Mouse (Mus musculus) limb, embryonic 13.5 days (tissue): ENCODE results near the gene Bax. TPM values are rescaled to one million over a fixed set of nuclear protein-coding genes. Genes with fewer than 3 reads are reported as not detected.

ENCODE experiments used
- ATAC-seq: fragments of 200-750 bp; cut with Nextera tagmentation; 2 replicates; pipeline ENCODE4 v1.8.0; 2017; ENCODE audit warnings: low read depth, moderate number of reproducible peaks, moderate TSS enrichment; ENCODE audit not compliant: low FRiP score
- H3K27ac ChIP-seq: fragments of 300-500 bp; sonication (generic); 2 replicates; pipeline ENCODE4 v1.5.1; 2015; ENCODE audit warnings: inconsistent platforms, mild to moderate bottlenecking, moderate library complexity
- H3K27me3 ChIP-seq: fragments of 300-500 bp; sonication (generic); 2 replicates; pipeline ENCODE4 v1.6.1; 2015; ENCODE audit warnings: mild to moderate bottlenecking, inconsistent platforms
- H3K36me3 ChIP-seq: fragments of 300-500 bp; sonication (generic); 2 replicates; pipeline ENCODE4 v1.6.1; 2015; ENCODE audit warnings: inconsistent platforms, mild to moderate bottlenecking, moderate library complexity
- H3K4me1 ChIP-seq: fragments of 300-500 bp; sonication (generic); 2 replicates; pipeline ENCODE4 v1.6.1; 2015; ENCODE audit warnings: inconsistent platforms
- H3K4me2 ChIP-seq: fragments of 300-500 bp; sonication (generic); replicated peaks from 2 replicates; pipeline ENCODE4 v1.6.1; 2015; ENCODE audit warnings: inconsistent platforms, mild to moderate bottlenecking, moderate library complexity
- H3K4me3 ChIP-seq: fragments of 300-500 bp; sonication (generic); 2 replicates; pipeline ENCODE4 v1.5.1; 2015; ENCODE audit warnings: moderate library complexity, mild to moderate bottlenecking, inconsistent platforms
- H3K9ac ChIP-seq: fragments of 300-500 bp; sonication (generic); 2 replicates; pipeline ENCODE4 v1.6.1; 2015; ENCODE audit warnings: mild to moderate bottlenecking, inconsistent platforms
- H3K9me3 ChIP-seq: fragments of 300-500 bp; sonication (generic); 2 replicates; pipeline ENCODE4 v1.6.1; 2016; ENCODE audit warnings: inconsistent platforms
- WGBS: fragments of 180-500 bp; shearing (Covaris S2); methylation state at CpG from one replicate; pipeline ENCODE4 v1.1.7; 2015; 5-methylcytosine and 5-hydroxymethylcytosine counted together
- microRNA-seq: library from miRNA; unstranded; fragments of <30 nt; microRNA quantifications from one replicate; pipeline ENCODE4, GENCODE M21; 2016
- polyA plus RNA-seq: library from polyadenylated mRNA; unstranded; fragments of >200 nt; fragmentation: Nextera tagmentation; extraction: Ambion mirVana; gene quantifications from 2 replicates; pipeline ENCODE4 v1.2.1, GENCODE M21; 2015

The Bax gene
- polyA plus RNA-seq, 1 experiment from 2014 or later: 170 TPM

GRCm38 (mm10) chr7:45420615-45420919 lies 46.1 kb downstream of the Bax start, which contains the start of gene Lhb:
Gene Lhb (plus strand): TSS chr7:45420820.
- Histone ChIP-seq H3K4me3 (peak within 1 kb of the TSS; percentile 11; the same call in 1 of the 2 replicates), H3K4me2 (peak within 1 kb of the TSS; percentile 52), H3K27me3 (peaks cover 61% of the 10 kb centered on the region), H3K9ac (peak within 1 kb of the TSS; percentile 31; the same call in 1 of the 2 replicates), H3K4me1 (peaks cover 29% of the 10 kb centered on the region), H3K27ac (0 out of 2 replicates have a peak within 1 kb of the TSS, but pooled peaks have one; percentile 10), H3K9me3 (no peaks in the 10 kb centered on the region), H3K36me3 (peaks cover 52% of the 10 kb centered on the region)
- no peak for ATAC-seq
- WGBS: 48% methylated on average over 6 of the region's 6 CpGs

GRCm38 (mm10) chr7:45419859-45420614 lies 46.7 kb downstream of the Bax start:
- H3K27me3 ChIP-seq: peaks cover 66% of the 10 kb centered on the region
- H3K36me3 ChIP-seq: peaks cover 46% of the 10 kb centered on the region
- no peaks in the 10 kb centered on the region for H3K9me3 ChIP-seq
- H3K9ac ChIP-seq: peak overlapping the region; percentile 31; the same call in 1 of the 2 replicates
- peak overlapping the region; percentile 11; the same call in 1 of the 2 replicates for H3K4me3 ChIP-seq
- peak overlapping the region; percentile 52 for H3K4me2 ChIP-seq
- no peak for ATAC-seq
- H3K27ac ChIP-seq: 0 out of 2 replicates have a peak overlapping the region, but pooled peaks have one; percentile 10
- H3K4me1 ChIP-seq: peaks cover 34% of the 10 kb centered on the region
- 7% methylated on average over 27 of the region's 27 CpGs for WGBS

DNA sequence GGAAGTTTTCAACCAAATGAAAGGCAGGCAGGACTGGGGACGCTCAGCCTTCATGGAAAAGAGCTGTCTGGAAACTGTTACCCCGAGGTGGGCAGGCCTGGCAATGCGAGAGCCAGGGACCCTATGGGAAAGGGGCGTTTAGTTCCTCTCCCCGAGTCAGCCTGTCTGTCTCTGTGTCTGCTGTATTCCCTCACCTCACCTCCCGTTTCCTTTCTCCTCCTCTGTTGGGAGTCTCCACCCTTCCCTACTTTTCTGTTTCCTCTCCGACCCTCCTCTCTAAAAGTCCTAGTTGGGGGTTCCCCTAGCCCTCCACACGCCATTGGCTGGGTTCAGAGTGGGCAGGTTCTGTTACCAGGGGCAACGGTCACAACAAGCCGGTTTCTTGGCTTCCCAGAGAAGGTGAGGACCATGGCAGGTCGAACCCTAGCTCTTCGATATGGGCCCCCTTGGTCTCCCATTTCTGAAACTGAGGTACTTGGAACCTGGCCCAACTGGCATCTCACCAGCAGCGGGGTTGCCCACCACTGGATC lies 48.7 kb downstream of the Bax start:
- 7% methylated on average over 13 of the region's 13 CpGs for WGBS

GRCm38 (mm10) chr7:45415636-45416035 lies 51.1 kb downstream of the Bax start:
- peaks cover 47% of the 10 kb centered on the region for H3K4me1 ChIP-seq
- no peaks in the 10 kb centered on the region for H3K9me3 ChIP-seq
- WGBS: 12% methylated on average over 37 of the region's 37 CpGs
- no peak overlapping the region for H3K27ac ChIP-seq
- no peak for ATAC-seq
- H3K27me3 ChIP-seq: peaks cover 99% of the 10 kb centered on the region
- peak overlapping the region; percentile 43 for H3K4me2 ChIP-seq
- peak overlapping the region; percentile 39; the same call in 1 of the 2 replicates for H3K9ac ChIP-seq
- H3K36me3 ChIP-seq: peaks cover 2% of the 10 kb centered on the region; the same call in 1 of the 2 replicates
- peak overlapping the region; percentile 19 for H3K4me3 ChIP-seq

More for the DNA sequence above, 48.7 kb downstream of the Bax start:
- no peak overlapping the region for H3K4me3 ChIP-seq
- ATAC-seq: no peak
- peaks cover 48% of the 10 kb centered on the region for H3K4me1 ChIP-seq
- no peak overlapping the region for H3K27ac ChIP-seq
- peak overlapping the region; percentile 44 for H3K4me2 ChIP-seq
- 0 out of 2 replicates have a peak overlapping the region, but pooled peaks have one; percentile 25 for H3K9ac ChIP-seq
- peaks cover 26% of the 10 kb centered on the region for H3K36me3 ChIP-seq
- no peaks in the 10 kb centered on the region for H3K9me3 ChIP-seq
- peaks cover 86% of the 10 kb centered on the region for H3K27me3 ChIP-seq

DNA sequence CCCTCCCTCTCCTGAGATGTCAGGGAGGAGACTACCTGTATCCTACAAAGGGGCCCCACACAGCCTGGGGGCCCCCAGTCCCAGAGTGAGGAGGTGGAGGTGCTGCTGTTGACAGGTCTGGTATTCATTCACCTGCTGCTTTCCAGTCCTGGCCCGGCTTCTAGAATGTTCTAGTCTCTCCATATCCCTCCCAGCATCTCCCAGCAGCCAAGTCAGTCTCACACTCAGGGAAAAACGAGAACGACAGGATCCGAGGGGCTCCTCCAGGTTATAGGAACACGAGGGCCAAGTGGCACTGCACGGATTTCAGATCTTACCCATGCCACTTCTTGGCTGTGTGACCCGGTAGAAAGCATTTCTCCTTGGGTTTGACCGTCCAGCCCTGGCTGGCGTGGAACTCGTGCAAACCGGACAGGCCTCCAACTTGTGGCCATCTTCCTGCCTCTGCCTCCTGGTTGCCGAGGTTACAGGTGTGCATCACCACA lies 51.9 kb downstream of the Bax start:
- no peaks in the 10 kb centered on the region for H3K9me3 ChIP-seq
- 41% methylated on average over 12 of the region's 12 CpGs for WGBS
- H3K36me3 ChIP-seq: no peaks in the 10 kb centered on the region
- peaks cover 38% of the 10 kb centered on the region for H3K4me1 ChIP-seq
- H3K9ac ChIP-seq: no peak overlapping the region
- peak overlapping the region; percentile 58; the same call in 1 of the 2 replicates for H3K4me3 ChIP-seq
- H3K27me3 ChIP-seq: peaks cover 99% of the 10 kb centered on the region
- H3K27ac ChIP-seq: no peak overlapping the region
- H3K4me2 ChIP-seq: peak overlapping the region; percentile 82
- no peak for ATAC-seq

DNA sequence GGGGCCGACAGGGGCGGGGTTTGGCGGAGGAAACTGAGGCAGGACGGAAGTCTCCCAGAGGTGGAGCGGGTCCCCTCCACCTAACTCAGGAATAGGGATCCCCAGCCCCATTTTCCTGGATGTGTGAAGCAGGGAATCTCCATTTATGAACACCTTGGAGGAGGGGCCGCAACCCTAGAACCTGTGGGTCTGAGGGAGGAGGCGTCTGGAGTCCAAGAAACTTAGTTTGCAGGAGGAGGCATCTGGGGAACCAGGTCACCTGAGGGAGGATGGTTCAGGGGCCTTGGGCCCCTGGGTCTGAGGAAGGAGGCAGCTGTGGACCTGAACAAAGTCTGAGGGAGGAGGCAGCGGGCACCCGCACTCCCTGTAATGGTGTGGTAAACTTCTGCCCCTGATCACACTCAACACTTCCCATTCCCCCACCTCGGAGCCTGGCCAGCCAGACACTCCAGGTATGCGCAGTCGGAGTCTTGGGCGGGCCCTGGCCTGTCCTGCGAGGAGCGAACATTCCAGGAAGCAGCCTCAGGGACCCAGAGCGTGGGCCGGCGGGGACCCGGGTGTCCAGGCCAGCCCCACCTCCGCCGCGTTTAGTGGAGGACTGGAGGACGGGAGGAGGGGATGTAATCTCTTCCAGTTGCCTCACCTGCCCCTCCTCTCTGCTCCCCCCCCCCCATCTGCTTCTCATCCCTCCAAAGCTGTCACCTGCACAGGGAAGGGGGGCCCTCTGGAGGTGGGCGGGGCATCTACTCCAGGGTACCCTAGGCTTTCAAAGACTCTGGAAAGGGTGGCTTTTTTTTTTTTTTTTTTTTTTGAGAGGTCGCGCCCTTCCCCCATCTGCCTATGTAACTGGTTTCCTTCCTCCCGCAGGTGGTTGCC lies 52.6 kb downstream of the Bax start:
- Histone ChIP-seq H3K4me1 (peaks cover 36% of the 10 kb centered on the region), H3K4me3 (peak overlapping the region; percentile 58), H3K9ac (peak overlapping the region; percentile 68), H3K36me3 (no peaks in the 10 kb centered on the region), H3K27ac (peak overlapping the region; percentile 45; the same call in 1 of the 2 replicates), H3K27me3 (peaks cover 99% of the 10 kb centered on the region), H3K4me2 (peak overlapping the region; percentile 82), H3K9me3 (no peaks in the 10 kb centered on the region)
- WGBS: 1% methylated on average over 27 of the region's 27 CpGs
- ATAC-seq: peak; percentile 36; the same call in 1 of the 2 replicates

DNA sequence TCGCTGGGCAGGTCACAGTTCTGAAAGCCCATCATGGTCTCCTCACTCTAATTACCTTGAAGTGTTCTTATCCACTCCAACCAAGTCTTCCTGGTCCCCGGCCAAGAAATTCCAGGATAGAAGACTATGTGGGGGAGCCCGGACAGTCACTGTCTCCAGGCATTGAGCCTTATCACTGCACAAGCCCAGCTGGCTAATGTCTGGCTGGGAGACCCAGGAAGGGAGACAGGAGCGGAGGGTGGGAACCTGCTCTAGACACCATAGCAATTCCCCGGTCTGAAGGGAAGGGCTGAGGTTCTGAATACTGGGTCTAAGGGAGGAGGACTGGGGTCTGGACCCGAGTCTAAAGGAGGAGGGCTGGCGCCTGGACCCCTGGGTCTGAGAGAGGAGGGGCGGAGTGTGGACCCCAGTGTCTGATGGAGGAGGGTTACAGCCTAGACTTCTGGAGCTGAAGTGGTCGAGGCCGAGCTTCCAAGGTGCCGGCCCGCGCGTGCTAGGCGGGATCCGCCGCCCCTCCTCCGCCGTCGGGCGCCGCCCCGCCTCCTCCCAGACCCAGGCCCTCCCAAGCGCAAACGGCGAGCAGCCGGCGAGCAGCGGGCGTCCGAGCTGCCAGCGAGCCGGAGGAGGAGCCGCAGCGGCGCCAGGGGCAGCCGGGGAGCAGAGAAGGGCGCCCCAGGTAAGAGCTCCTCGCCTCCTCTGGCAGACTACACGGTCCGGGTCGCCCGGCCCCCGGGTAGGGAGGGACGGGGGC lies 53.4 kb downstream of the Bax start, which contains the start of gene Ntf5:
TSS of gene Ntf5 (plus strand) at position 583 of the 751 bp plus-strand sequence.
- no peaks in the 10 kb centered on the region for H3K9me3 ChIP-seq
- peak within 1 kb of the TSS; percentile 58 for H3K4me3 ChIP-seq
- H3K36me3 ChIP-seq: no peaks in the 10 kb centered on the region
- peaks cover 99% of the 10 kb centered on the region for H3K27me3 ChIP-seq
- 2% methylated on average over 41 of the region's 45 CpGs for WGBS
- peak within 1 kb of the TSS; percentile 82 for H3K4me2 ChIP-seq
- peaks cover 33% of the 10 kb centered on the region for H3K4me1 ChIP-seq
- peak; percentile 66 for ATAC-seq
- peak within 1 kb of the TSS; percentile 45; the same call in 1 of the 2 replicates for H3K27ac ChIP-seq
- H3K9ac ChIP-seq: peak within 1 kb of the TSS; percentile 68

DNA sequence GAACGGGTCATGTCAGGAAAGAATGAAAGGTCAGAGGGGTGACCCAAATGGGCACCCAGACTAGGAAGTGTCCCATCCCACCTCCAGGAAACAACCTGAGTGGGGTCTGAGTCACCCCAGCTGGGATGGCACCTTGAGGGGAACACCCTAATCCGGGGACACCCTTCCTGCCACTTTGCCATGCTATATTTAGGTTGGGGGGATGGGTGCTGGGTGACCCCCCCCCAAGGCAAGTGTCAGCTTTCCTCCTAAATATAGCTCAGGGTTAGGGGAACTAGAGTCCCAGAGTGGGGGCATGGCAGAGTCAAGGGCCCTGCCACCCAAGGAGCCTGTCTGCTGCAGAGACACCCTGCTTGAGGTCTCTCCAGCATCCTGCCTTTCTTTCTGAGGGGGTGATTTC lies 54.3 kb downstream of the Bax start:
- H3K9ac ChIP-seq: no peak overlapping the region
- H3K27ac ChIP-seq: no peak overlapping the region
- peaks cover 99% of the 10 kb centered on the region for H3K27me3 ChIP-seq
- H3K4me3 ChIP-seq: no peak overlapping the region
- no peaks in the 10 kb centered on the region for H3K9me3 ChIP-seq
- WGBS: 83% methylated on average over 2 of the region's 2 CpGs
- no peak for ATAC-seq
- H3K4me2 ChIP-seq: no peak overlapping the region
- H3K4me1 ChIP-seq: peaks cover 25% of the 10 kb centered on the region
- H3K36me3 ChIP-seq: no peaks in the 10 kb centered on the region

Small RNAs within 50 kb of the gene (microRNA-seq; reads per million reads assigned to microRNA genes)
- not detected for gene Gm22133

Other genes starting within 250 kb of the Bax start
- gene Cd37, start 227.8 kb downstream of the Bax start, polyA plus RNA-seq: 1.3 and 2.1 TPM in 2 replicates
- gene Slc6a16, start 225.8 kb downstream of the Bax start, polyA plus RNA-seq: 0.28 and 0.43 TPM in 2 replicates
- not detected in 2 replicates for gene Slc6a21, start 189.4 kb downstream of the Bax start, polyA plus RNA-seq
- 15.8 and 19.6 TPM in 2 replicates for gene Trpm4, start 133.1 kb downstream of the Bax start, polyA plus RNA-seq
- 3.9 and 4.3 TPM in 2 replicates for gene Hrc, start 131.6 kb downstream of the Bax start, polyA plus RNA-seq
- gene Ppfia3, start 99.9 kb downstream of the Bax start, polyA plus RNA-seq: 5.2 and 6.9 TPM in 2 replicates
- gene Lin7b, start 96.3 kb downstream of the Bax start, polyA plus RNA-seq: 1.4 and 2.5 TPM in 2 replicates
- 262 and 283 TPM in 2 replicates for gene Snrnp70, start 71.2 kb downstream of the Bax start, polyA plus RNA-seq
- 0.09 TPM in 1 of 2 replicates, not detected in the other for gene Kcna7, start 61.2 kb downstream of the Bax start, polyA plus RNA-seq
- 3.0 and 3.2 TPM in 2 replicates for gene Ntf5, start 53.2 kb downstream of the Bax start, polyA plus RNA-seq
- 0.40 TPM in 1 of 2 replicates, not detected in the other for gene Lhb, start 46.1 kb downstream of the Bax start, polyA plus RNA-seq
- gene Gys1, start 32.1 kb downstream of the Bax start, polyA plus RNA-seq: 41.7 and 45.9 TPM in 2 replicates
- gene Ruvbl2, start 28.8 kb downstream of the Bax start, polyA plus RNA-seq: 142 and 144 TPM in 2 replicates
- 5,430 and 5,479 TPM in 2 replicates for gene Ftl1, start 7.0 kb downstream of the Bax start, polyA plus RNA-seq
- 1.0 and 1.2 TPM in 2 replicates for gene Tulp2, start 15.0 kb upstream of the Bax start, polyA plus RNA-seq
- not detected in 2 replicates for gene Gm45808, start 19.9 kb upstream of the Bax start, polyA plus RNA-seq
- gene Dhdh, start 21.9 kb upstream of the Bax start, polyA plus RNA-seq: 2.9 and 4.0 TPM in 2 replicates
- 215 TPM in 2 replicates for gene Nucb1, start 43.5 kb upstream of the Bax start, polyA plus RNA-seq
- 27.5 and 28.8 TPM in 2 replicates for gene Ppp1r15a, start 59.4 kb upstream of the Bax start, polyA plus RNA-seq
- 3.3 and 4.9 TPM in 2 replicates for gene Plekha4, start 59.4 kb upstream of the Bax start, polyA plus RNA-seq
- 0.43 and 0.98 TPM in 2 replicates for gene Hsd17b14, start 88.0 kb upstream of the Bax start, polyA plus RNA-seq
- gene Bcat2, start 103.3 kb upstream of the Bax start, polyA plus RNA-seq: 55.7 and 59.5 TPM in 2 replicates
- gene Fgf21, start 148.6 kb upstream of the Bax start, polyA plus RNA-seq: 0.41 and 0.56 TPM in 2 replicates
- 0.29 and 0.47 TPM in 2 replicates for gene Fut1, start 150.4 kb upstream of the Bax start, polyA plus RNA-seq
- 0.11 TPM in 1 of 2 replicates, not detected in the other for gene Izumo1, start 154.9 kb upstream of the Bax start, polyA plus RNA-seq
- 7.7 and 9.5 TPM in 2 replicates for gene Rasip1, start 160.6 kb upstream of the Bax start, polyA plus RNA-seq
- 11.4 TPM in 2 replicates for gene Mamstr, start 173.1 kb upstream of the Bax start, polyA plus RNA-seq
- gene Fut2, start 199.5 kb upstream of the Bax start, polyA plus RNA-seq: 0.47 and 0.74 TPM in 2 replicates
- gene Ntn5, start 217.1 kb upstream of the Bax start, polyA plus RNA-seq: 0.23 and 0.24 TPM in 2 replicates
- 0.45 and 0.55 TPM in 2 replicates for gene Sec1, start 227.5 kb upstream of the Bax start, polyA plus RNA-seq
- gene Car11, start 232.9 kb upstream of the Bax start, polyA plus RNA-seq: 12.2 and 12.5 TPM in 2 replicates
- gene Dbp, start 238.2 kb upstream of the Bax start, polyA plus RNA-seq: 4.5 and 6.2 TPM in 2 replicates
- 1,016 and 1,039 TPM in 2 replicates for gene Rpl18, start 248.6 kb upstream of the Bax start, polyA plus RNA-seq